16 mouse cellular contexts compared by ENCODE assay signal in the genomic region with DNA sequence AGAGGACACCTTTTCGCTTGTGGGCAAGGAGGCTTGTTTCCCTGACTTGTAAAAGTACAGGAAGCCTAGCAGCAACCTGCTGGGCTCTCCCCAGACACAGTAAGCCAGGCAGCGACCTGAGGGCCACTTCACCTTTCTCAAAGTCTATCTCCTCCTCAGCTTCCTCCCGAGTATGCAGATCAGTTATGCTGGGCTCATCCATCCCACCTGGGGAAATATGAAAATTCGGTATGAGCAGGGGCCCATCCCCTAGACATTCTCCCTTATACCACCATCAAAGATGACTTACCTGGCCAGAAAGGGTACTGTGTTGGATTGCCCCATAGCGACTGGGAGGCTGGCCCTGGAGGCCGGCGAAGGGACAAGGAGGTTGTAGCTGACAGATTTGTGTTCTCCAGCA.
"Had no signal": no experiment of that assay in that cellular context is flagged by ENCODE, and none has a peak within 500 bp of the region (broad histone marks: within the 10 kb centered on the region; RNA-seq: fewer than 3 reads in every experiment).

No protein-coding gene starts in this region.

- H3K27me3 ChIP-seq: neural tube, embryonic 13.5 days; neural tube, embryonic 15.5 days; stomach, embryonic 15.5 days had no signal

- H3K9ac ChIP-seq: neural tube, embryonic 13.5 days; neural tube, embryonic 15.5 days; stomach, embryonic 15.5 days had no signal

- H3K4me3 ChIP-seq: neural tube, embryonic 13.5 days; neural tube, embryonic 15.5 days; stomach, embryonic 15.5 days had no signal

- H3K9me3 ChIP-seq: neural tube, embryonic 13.5 days; neural tube, embryonic 15.5 days; stomach, embryonic 15.5 days had no signal

- H3K4me2 ChIP-seq: neural tube, embryonic 13.5 days; neural tube, embryonic 15.5 days; stomach, embryonic 15.5 days had no signal

- DNase-seq: retina, postnatal 1 day; right cerebral cortex, adult 18-20 months; right cerebral cortex, postnatal 14 days; right cerebral cortex, postnatal 25 days; right cerebral cortex, postnatal 4 days; spleen, adult 18-20 months; thymus, adult 18-20 months; thymus, adult 2 months; thymus, postnatal 14 days; thymus, postnatal 25 days; thymus, postnatal 36 days; thymus, postnatal 4 days had no signal

- H3K27ac ChIP-seq: neural tube, embryonic 13.5 days; neural tube, embryonic 15.5 days; stomach, embryonic 15.5 days; stomach, postnatal 0 days had no signal
